Mouse (Mus musculus): ENCODE measurements around the gene Fam25c. TPM values are rescaled to one million over a fixed set of nuclear protein-coding genes. Genes with fewer than 3 reads are reported as not detected.
"Not testable (repeated sequence)": the region's sequence is repeated elsewhere in the genome, so short reads cannot be mapped to it uniquely, and the experiment has no call there.

Gene Fam25c
- total RNA-seq, 1 experiment from 2014 or later, result not detected

DNA sequence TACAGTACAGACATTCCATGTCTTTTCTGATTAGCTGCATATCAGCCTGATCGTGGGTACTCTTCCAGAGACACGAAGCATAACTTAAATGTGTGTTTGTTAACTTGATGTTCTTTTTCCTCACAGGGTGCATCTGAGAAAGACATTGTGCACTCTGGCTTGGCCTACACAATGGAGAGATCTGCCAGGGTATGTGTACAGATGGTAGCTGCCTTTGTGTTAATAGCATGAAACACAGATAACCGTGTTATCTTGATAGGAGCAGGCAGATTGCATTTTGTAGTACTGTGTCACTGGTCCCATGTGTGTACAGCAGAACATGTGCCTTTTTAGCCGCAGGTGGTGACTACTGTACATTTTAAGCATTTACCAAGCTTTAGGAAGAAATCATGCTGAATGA is 13.2 kb downstream of the Fam25c start:
- ATAC-seq (ENCODE audit: extremely low read depth, insufficient number of reproducible peaks, low FRiP score, poor library complexity, severe bottlenecking), result no peak

DNA sequence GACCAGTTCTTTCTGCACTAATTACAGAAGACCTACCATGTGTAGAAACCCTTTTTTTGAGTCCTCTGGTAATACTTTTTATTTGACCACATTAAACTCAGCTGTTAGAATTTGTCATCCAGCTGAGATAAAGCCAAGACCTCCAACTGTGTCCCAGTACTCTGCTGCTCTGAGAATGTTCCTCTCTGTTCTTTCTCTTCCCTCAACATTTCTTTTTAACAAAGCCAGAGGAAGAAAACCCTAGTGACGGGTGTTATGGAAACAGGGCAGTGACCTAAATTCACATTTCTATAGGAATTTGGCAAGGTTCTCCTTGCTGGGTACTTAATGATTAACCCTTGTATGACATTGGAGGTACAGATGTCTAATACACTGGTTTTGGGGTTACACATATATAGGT is 15.8 kb downstream of the Fam25c start:
- ATAC-seq (ENCODE audit: extremely low read depth, insufficient number of reproducible peaks, low FRiP score, poor library complexity, severe bottlenecking), result no peak

DNA sequence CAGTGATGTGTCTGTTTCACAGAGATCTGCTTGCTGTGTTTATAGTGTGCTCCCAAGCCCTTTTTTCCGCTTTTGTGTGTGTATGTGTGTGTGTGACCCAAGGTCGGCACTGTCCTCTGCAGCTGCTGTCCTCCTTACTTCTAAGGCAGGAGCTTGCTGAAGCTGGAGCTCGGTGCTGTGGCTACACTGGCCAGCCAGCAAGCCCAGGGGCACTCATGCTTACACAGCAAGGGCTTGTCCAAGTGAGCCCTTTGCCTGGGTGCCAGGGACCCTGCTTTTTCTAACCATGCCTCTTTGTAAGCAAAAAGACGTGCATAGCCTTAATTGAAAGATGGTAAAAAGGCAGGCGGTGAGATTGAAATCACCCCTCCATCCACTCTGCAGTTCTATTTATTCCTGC is 22.8 kb downstream of the Fam25c start:
- no peak for ATAC-seq (ENCODE audit: extremely low read depth, insufficient number of reproducible peaks, low FRiP score, poor library complexity, severe bottlenecking)

DNA sequence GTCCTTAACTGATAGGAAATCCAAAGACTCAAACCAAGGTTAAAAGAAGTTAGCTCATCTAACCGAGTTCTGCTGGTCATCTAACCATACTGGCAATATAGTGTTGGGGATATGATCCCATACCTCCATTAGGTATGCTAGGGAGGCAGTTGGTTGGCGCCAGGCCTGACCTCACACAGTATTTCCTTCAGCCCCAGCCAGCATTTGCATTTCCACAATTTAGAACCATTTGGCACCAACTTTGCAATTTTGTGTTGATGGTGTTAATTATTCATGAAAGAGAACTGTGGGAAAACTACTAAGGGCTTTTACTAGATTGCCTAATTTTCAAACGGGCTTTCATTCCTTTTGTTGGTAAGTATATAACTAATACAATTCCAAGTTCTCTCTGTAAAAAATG is 23.3 kb downstream of the Fam25c start:
- ATAC-seq (ENCODE audit: extremely low read depth, insufficient number of reproducible peaks, low FRiP score, poor library complexity, severe bottlenecking), result no peak

DNA sequence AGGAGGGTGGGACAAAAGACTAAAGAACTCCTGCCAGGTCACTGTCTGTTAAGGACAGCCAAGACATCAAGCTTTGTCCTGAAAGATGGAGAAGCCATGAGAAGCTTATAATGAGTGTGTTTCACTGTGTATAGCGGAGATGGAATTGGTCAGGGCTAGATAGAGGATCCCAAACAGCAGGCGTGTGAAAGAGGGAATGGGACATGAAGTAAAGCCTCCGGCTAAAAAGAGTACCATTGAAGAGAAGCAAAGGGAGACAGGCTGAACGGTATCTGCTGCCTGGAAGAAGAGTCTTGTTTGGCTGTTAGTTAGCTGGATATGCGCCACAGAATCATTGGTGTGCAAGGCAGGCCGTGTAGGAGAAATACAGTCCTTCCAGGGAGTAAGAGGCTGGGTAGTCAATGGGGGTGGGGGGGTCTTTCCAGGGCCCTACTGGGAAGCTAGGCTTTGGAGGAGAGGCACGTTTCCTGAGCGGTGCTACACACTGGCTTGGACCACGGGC is 24.5 kb downstream of the Fam25c start:
- ATAC-seq (ENCODE audit: extremely low read depth, insufficient number of reproducible peaks, low FRiP score, poor library complexity, severe bottlenecking), result no peak

DNA sequence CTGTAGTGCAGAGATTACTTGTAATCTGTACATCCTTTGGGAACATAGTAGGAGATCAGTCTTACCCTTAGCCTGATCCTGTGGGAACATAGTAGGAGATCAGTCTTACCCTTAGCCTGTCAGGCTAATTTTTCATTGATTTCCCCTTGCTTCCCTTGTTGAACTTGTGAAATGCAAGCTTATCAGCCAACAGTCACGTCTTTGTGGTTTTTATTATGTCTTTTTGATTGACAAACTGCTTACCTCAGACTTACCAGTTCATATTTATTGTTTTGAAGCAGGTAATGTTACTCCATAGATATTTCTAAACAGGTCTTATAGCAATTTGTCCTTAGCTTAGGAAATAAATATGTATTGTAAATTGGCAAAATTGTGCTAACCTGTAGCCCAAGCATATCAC is 27.6 kb downstream of the Fam25c start:
- ATAC-seq (ENCODE audit: extremely low read depth, insufficient number of reproducible peaks, low FRiP score, poor library complexity, severe bottlenecking), result no peak

DNA sequence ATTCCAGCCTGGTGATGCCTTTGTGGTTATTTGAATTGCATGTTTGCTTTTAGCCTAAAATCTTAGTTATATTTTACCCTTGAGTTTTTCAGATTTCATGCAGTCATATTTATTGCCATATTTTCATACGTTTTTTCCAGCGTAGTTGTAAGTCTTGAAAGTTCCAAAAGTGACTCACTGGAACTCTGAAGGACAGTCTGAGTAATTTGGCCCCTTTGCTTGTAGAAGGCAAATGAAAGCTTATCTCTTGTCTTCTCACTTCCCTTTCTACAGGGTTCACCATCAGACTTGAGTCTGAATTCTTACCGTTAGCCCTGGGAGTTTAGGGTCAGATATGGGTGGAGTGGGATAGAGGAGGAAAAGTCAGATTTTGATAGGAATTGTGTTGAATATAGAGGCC is 28.6 kb downstream of the Fam25c start:
- no peak for ATAC-seq (ENCODE audit: extremely low read depth, insufficient number of reproducible peaks, low FRiP score, poor library complexity, severe bottlenecking)

DNA sequence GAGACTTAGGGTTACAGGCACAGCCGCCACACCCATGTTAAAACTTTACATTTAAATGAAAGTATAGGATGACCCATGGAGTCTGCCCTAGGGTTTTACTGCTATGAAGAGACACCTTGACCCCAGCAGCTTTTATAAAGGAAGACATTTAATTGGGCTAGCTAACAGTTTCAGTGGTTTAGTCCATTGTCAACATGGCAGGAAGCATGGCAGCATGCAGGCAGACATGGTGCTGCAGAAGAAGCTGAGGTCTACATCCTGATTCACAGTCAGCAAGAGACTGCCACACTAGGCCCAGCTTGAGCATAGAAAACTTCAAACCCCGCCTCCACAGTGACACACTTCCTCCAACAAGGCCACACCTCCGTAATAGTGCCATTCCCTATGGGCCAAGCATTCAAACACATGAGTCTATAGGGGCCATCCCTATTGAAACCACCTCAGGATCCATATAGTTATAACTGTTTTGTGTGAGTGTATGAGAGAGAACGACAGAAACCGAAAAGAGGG is 31.6 kb downstream of the Fam25c start:
- ATAC-seq (ENCODE audit: extremely low read depth, insufficient number of reproducible peaks, low FRiP score, poor library complexity, severe bottlenecking), result no peak

DNA sequence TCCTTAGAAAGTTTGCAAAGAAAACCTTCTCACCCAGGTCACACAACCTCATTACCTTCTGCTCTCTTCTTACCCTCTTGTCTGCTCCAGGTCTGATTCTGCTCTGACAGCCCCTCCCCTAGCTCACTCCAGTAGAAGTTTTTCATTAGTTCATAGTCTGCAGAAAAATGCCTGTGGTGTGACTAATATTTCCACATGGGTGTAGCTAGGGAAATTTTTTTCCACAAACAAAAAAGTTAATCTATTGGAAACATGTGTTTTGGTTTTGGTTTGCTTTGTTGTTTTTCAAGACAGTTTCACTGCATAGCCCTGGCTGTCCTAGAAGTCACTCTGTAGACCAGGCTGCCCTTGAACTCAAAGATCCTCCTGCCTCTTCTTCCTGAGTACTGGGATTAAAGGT is 37.1 kb downstream of the Fam25c start:
- no peak for ATAC-seq (ENCODE audit: extremely low read depth, insufficient number of reproducible peaks, low FRiP score, poor library complexity, severe bottlenecking)

DNA sequence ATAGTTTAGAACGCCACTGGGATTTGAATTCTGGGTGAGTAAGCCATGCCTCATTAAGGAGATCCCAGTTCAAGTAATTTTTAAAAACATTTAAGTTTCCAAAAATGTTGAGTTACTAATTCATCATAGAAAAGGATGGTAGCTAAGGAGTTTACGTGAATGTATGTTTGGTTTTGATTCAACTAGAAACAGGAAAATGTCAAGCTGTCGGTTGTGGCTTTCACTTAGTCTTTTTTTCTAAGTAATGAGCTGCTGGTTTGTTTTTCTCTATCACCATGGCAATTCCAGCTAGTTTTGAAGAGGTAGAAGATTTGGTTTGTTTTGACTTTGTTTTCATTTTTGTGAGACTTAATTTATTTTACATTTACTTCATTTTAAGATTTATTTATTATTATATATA is 37.8 kb downstream of the Fam25c start:
- ATAC-seq (ENCODE audit: extremely low read depth, insufficient number of reproducible peaks, low FRiP score, poor library complexity, severe bottlenecking), result no peak

DNA sequence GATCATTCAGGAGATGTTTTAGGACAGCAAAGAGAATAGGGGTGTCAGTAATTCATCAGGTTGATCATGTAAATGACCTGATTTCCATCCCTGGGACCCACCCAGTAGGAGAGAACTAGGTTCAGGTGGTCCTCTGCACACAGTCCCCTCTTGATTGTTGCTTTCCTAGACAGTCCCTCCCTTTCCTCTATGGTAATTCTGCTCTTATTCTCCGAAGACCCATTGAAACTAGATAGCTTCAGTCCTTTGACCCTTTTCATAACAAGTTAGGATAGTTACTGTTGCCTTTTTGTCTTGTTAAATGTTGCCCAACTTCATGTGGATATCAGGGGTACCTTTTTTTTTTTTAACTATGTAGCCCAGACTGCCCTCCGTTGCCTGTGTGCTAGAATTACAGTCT is 38.9 kb downstream of the Fam25c start:
- ATAC-seq (ENCODE audit: extremely low read depth, insufficient number of reproducible peaks, low FRiP score, poor library complexity, severe bottlenecking), result no peak

DNA sequence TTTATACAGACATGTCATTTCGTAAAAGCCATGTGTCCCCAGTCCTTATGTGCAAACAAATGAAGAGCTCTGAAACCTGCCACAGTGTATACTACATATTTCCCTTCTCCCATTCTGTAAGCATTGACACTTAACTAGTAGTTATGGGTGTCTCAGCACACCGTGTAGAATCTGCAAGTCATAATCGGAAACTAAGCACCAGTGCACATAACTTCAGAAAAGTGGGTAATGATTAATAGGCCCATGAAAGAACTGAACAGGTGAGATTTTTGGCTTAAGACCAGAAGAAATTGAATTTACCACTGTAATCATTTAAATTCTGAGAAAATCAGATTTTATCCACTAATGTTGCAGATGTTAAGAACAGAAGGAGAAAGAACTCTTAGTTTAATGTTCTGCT is 40.4 kb downstream of the Fam25c start:
- no peak for ATAC-seq (ENCODE audit: extremely low read depth, insufficient number of reproducible peaks, low FRiP score, poor library complexity, severe bottlenecking)

DNA sequence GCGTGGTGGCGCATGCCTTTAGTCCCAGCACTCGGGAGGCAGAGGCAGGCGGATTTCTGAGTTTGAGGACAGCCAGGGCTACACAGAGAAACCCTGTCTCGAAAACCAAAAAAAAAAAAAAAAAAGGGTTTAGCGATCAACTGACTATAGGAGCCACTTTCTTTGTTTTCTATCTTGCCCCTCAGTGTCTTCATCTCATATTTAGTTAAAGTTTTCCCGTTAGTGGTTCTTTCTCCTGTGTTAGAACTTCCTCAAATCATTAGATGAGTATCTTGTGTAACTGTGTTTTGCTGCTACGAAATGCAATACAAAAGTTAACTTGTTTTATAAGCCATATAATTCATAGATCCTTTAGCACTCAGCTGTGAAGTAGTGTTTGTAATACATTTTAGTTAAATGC is 40.9 kb downstream of the Fam25c start:
- ATAC-seq (ENCODE audit: extremely low read depth, insufficient number of reproducible peaks, low FRiP score, poor library complexity, severe bottlenecking), result not testable (repeated sequence)

DNA sequence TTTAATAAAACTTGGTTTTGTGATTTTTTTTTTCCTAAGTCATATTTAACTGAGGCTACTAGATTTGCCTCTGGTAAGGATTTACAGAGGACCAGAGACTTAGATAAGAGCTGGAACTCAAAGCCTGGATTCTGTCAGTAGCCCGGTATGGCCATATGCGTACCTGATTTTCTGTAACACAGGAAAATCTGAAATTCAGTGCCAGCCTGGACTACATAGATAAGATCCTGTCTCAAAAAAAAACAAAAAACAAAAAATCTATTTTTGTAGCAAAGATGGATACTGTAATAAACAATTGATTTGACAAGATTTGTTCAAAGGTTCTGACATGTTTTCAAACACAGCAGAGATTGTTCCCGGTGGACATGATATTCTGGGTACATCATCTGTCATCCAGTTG is 41.6 kb downstream of the Fam25c start:
- ATAC-seq (ENCODE audit: extremely low read depth, insufficient number of reproducible peaks, low FRiP score, poor library complexity, severe bottlenecking), result no peak

DNA sequence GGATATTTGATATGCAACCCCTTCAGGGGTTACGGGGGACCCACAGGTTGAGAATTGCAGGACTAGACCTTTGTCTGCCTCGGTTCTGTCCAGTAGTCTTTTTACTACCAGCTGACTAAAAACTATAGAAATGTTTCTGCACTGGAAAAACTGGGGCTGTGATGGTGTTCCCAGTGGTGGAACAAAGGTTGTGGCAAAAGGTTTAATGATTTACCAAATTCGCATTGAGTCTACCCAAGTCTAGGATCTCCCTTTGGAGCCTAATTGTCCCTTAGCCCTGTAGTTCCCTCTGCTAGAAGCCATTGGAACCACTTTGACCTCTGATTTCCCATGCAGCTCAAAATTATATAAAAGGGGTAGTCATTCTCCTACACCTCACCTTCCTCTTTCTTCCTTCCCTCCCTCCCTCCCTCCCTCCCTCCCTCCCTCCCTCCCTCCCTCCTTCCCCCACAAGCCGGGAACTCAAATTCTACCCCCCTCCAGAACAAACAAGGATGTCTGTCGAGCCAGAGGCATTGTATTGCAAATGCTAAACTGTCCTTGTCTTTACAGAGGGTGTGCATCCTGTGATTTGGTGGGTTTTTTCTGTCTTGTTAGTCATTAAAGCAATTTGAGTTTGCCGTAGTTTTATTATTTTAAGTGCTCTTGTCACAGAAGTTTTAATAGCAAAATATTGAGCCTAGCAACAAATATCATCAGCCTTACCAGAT is 42.7 kb downstream of the Fam25c start:
- ATAC-seq (ENCODE audit: extremely low read depth, insufficient number of reproducible peaks, low FRiP score, poor library complexity, severe bottlenecking), result no peak

DNA sequence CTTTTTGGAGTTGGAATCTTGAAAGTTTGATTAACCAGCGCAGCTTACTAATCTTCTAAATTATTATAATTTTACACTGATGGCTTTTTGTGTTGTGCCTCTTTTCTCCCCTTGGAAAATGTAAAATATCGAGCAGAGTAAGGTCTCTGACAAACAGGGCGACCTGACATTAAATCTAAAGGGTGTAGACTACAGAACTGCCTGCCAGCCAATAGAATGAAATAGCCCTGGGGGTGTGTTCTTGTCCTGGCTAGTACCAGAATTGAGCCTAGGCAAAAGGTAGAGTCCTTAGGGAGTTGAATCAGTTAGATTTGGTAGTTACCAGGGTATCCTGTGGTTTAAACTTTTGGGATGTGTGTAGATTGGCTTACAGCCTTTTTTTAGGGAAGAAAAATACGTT is 43.5 kb downstream of the Fam25c start:
- ATAC-seq (ENCODE audit: extremely low read depth, insufficient number of reproducible peaks, low FRiP score, poor library complexity, severe bottlenecking), result no peak

DNA sequence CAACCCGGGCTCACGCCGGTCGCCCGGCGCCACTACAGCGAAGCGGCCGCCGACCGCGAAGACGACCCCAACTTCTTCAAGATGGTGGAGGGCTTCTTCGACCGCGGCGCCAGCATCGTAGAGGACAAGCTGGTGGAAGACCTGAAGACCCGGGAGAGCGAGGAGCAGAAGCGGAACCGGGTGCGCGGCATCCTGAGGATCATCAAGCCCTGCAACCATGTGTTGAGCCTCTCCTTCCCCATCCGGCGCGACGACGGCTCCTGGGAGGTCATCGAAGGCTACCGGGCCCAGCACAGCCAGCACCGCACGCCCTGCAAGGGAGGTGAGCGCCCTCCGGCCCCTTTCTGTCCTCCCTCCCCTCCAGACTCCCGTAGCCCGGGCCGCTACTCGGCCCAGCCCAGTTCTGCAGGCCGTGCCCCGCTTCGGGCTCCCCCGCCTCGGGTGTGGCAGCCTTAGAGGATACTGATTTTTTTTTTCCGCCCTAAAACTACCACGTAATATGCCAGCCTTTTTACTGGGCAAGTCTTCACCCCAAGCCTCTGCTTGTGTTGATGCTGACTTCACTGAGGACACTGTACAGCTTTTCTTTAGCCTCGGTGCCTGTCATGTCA is 44.1 kb downstream of the Fam25c start:
- ATAC-seq (ENCODE audit: extremely low read depth, insufficient number of reproducible peaks, low FRiP score, poor library complexity, severe bottlenecking), result peak; percentile 15; the same call in 1 of the 2 replicates

DNA sequence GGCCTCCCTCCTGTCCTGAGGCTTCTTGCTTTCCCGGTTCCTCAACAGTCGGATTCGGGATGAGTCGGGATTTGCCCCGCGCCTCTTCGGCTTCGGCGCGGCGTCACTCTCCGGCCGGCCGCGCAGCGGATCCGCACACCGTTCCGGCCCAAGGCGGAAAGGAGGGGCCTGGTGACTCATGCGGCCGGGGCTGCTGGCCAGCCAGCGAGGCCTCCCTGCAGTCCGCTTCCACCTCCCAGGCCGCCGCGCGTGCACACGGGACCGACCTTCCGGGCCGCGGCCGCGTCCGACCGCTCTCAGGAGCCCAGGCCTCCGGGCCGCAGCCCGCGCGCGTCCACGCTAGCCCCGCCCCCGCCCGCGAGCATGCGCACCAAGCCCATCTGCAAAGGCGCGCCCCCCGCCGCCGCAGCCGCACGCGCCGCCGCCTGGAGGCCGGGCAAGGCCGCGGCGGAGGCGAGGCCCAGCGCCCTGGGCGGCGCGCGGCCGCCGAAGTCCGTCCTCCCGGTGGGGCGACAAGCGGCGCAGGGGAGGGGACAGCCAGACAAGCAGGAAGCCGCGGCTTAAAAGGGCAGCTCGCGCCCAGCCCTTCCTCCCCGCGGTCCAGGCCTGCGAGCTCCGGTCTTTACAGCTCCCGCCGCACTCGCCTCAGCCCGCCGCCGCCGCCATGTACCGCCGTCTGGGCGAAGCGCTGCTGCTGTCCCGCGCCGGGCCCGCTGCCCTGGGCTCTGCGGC is 44.8 kb downstream of the Fam25c start, which contains the start of the genes Shld2 and Glud1:
TSS of gene Shld2 (minus strand) at position 260 of the 732 bp plus-strand sequence.
TSS of gene Glud1 (plus strand) at position 494 of the 732 bp plus-strand sequence.
- peak; percentile 84 for ATAC-seq (ENCODE audit: extremely low read depth, insufficient number of reproducible peaks, low FRiP score, poor library complexity, severe bottlenecking)

DNA sequence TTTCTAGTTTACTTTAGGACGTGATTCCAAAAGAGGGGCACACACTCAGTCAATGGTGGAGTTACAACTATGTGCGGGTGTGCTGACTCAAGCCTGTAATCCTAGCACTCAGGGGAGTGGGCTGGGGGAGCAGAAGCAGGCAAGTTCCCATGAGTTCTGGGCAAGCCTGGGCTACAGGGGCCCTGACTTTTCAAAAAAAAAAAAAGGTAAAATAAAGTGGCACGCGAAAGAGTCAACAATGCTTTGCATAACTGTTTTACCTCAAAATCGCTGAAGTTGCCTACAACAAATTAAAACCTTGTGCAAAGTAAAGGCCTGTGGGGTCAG is 45.4 kb downstream of the Fam25c start:
- ATAC-seq (ENCODE audit: extremely low read depth, insufficient number of reproducible peaks, low FRiP score, poor library complexity, severe bottlenecking), result no peak

DNA sequence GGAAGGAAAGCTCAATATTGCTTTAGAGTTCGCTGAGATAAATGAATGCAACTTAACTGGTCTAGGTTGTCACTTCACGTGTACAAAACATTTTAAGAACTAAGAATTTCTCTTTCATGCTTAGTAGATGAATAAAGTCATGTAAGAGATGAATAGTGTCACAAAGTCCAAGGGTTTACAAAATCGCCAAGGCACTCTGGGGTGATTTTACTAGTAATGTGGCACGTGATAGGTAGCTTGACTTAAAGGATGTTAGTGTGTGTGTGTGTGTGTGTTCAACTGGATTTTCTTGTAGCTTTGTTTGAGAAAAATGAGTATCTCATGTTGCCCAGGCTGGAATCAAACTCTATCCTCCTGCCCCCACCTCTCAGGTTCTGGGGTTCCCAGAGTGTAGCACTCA is 46.0 kb downstream of the Fam25c start:
- ATAC-seq (ENCODE audit: extremely low read depth, insufficient number of reproducible peaks, low FRiP score, poor library complexity, severe bottlenecking), result no peak
